Mouse (Mus musculus): Measurements from ENCODE around the gene Plk1.

The Plk1 gene

DNA sequence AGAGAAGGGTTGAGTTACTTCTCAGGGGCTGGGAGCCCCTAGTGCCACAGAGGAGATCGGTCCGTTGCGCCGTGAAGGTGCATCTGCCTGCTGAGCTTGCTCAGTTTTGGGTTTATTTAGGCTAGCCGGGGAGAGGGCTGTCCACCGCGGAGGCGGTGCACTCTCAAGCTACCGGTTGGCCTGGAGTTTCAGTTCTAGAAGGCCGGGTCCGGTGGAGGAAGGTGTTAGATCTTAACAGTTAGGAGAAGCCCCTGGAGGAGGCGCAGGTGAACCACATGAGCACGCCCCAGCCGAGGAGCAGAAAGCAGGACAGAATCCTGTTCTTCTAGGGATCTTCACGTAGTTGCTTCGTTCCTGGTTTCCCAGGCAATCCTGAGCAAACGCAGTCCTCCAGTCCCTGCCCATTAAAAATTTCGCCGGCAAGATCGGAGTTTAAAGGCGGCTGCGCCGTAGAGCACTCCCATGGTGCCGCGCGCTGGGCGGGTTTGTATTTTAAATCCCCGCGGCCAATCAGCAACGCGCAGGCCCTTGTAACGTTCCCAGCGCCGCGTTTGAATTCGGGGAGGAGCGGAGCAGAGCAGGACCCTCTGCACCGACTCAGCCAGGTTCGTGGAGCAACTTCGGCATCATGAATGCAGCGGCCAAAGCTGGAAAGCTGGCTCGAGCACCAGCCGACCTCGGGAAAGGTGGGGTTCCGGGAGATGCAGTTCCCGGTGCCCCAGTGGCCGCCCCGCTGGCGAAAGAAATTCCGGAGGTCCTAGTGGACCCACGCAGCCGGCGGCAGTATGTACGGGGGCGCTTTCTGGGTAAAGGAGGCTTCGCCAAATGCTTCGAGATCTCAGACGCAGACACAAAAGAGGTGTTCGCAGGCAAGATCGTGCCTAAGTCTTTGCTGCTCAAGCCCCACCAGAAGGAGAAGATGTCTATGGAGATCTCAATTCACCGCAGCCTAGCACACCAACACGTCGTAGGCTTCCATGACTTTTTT, at the start of gene Plk1:
TSS of gene Plk1 (plus strand) at position 525 of the 988 bp plus-strand sequence.
- H3K4me3 ChIP-seq (replicated peaks; ENCODE audit: low read length), result peak within 1 kb of the TSS; percentile 97
- H3K9me3 ChIP-seq (ENCODE audit: low read length), result no peaks in the 10 kb centered on the region
- H3K4me1 ChIP-seq (replicated peaks; ENCODE audit: low read depth, low read length), result peaks cover 61% of the 10 kb centered on the region
- H3K36me3 ChIP-seq (ENCODE audit: insufficient read depth, low read length), result peaks cover 51% of the 10 kb centered on the region
- TF ChIP-seq CTCF (conservative IDR thresholded peaks at IDR 0.05; ENCODE audit: low read length) (no peak), POU5F1 (IDR thresholded peaks at IDR 0.05; ENCODE audit: borderline replicate concordance, low read length) (no peak), NANOG (IDR thresholded peaks at IDR 0.05; ENCODE audit: borderline replicate concordance, low read length) (no peak)
- H3K27me3 ChIP-seq (ENCODE audit: insufficient read depth, low read length), result no peaks in the 10 kb centered on the region

GRCm38 (mm10) chr7:122123518-122123917, 35.7 kb upstream of the Plk1 start:
- no peaks in the 10 kb centered on the region for H3K4me1 ChIP-seq (replicated peaks; ENCODE audit: low read depth, low read length)
- no peak overlapping the region for H3K4me3 ChIP-seq (replicated peaks; ENCODE audit: low read length)
- TF ChIP-seq CTCF (conservative IDR thresholded peaks at IDR 0.05; ENCODE audit: low read length) (no peak), POU5F1 (IDR thresholded peaks at IDR 0.05; ENCODE audit: borderline replicate concordance, low read length) (no peak), NANOG (IDR thresholded peaks at IDR 0.05; ENCODE audit: borderline replicate concordance, low read length) (no peak)
- no peaks in the 10 kb centered on the region for H3K9me3 ChIP-seq (ENCODE audit: low read length)
- no peaks in the 10 kb centered on the region for H3K27me3 ChIP-seq (ENCODE audit: insufficient read depth, low read length)
- peaks cover 95% of the 10 kb centered on the region for H3K36me3 ChIP-seq (ENCODE audit: insufficient read depth, low read length)

GRCm38 (mm10) chr7:122125636-122126035, 33.6 kb upstream of the Plk1 start:
- peaks cover 96% of the 10 kb centered on the region for H3K36me3 ChIP-seq (ENCODE audit: insufficient read depth, low read length)
- no peaks in the 10 kb centered on the region for H3K9me3 ChIP-seq (ENCODE audit: low read length)
- no peaks in the 10 kb centered on the region for H3K27me3 ChIP-seq (ENCODE audit: insufficient read depth, low read length)
- no peaks in the 10 kb centered on the region for H3K4me1 ChIP-seq (replicated peaks; ENCODE audit: low read depth, low read length)
- TF ChIP-seq POU5F1 (IDR thresholded peaks at IDR 0.05; ENCODE audit: borderline replicate concordance, low read length), result no peak
- no peak for TF ChIP-seq NANOG (IDR thresholded peaks at IDR 0.05; ENCODE audit: borderline replicate concordance, low read length)
- peak; percentile 58 for TF ChIP-seq CTCF (conservative IDR thresholded peaks at IDR 0.05; ENCODE audit: low read length)
- H3K4me3 ChIP-seq (replicated peaks; ENCODE audit: low read length), result no peak overlapping the region

- H3K4me3 ChIP-seq (replicated peaks; ENCODE audit: low read length), result no peak overlapping the region
- no peak for TF ChIP-seq CTCF (conservative IDR thresholded peaks at IDR 0.05; ENCODE audit: low read length)
- TF ChIP-seq NANOG (IDR thresholded peaks at IDR 0.05; ENCODE audit: borderline replicate concordance, low read length), result no peak
- TF ChIP-seq POU5F1 (IDR thresholded peaks at IDR 0.05; ENCODE audit: borderline replicate concordance, low read length), result no peak
- H3K4me1 ChIP-seq (replicated peaks; ENCODE audit: low read depth, low read length), result peaks cover 12% of the 10 kb centered on the region
- H3K9me3 ChIP-seq (ENCODE audit: low read length), result no peaks in the 10 kb centered on the region
- peaks cover 83% of the 10 kb centered on the region for H3K36me3 ChIP-seq (ENCODE audit: insufficient read depth, low read length)
- no peaks in the 10 kb centered on the region for H3K27me3 ChIP-seq (ENCODE audit: insufficient read depth, low read length)
Observed at GRCm38 (mm10) chr7:122126946-122127345, 32.3 kb upstream of the Plk1 start.

- H3K9me3 ChIP-seq (ENCODE audit: low read length), result no peaks in the 10 kb centered on the region
Observed at GRCm38 (mm10) chr7:122131834-122132233, 27.4 kb upstream of the Plk1 start.

GRCm38 (mm10) chr7:122132497-122133337, 26.5 kb upstream of the Plk1 start, which contains the start of the genes Palb2 and Dctn5:
Gene Palb2, minus strand, starts transcription at chr7:122132985.
Gene Dctn5, plus strand, starts transcription at chr7:122133041.
- TF ChIP-seq POU5F1 (IDR thresholded peaks at IDR 0.05; ENCODE audit: borderline replicate concordance, low read length), result no peak
- TF ChIP-seq NANOG (IDR thresholded peaks at IDR 0.05; ENCODE audit: borderline replicate concordance, low read length), result no peak
- no peak for TF ChIP-seq CTCF (conservative IDR thresholded peaks at IDR 0.05; ENCODE audit: low read length)

More at GRCm38 (mm10) chr7:122131834-122132233, 27.4 kb upstream of the Plk1 start:
- TF ChIP-seq POU5F1 (IDR thresholded peaks at IDR 0.05; ENCODE audit: borderline replicate concordance, low read length) (no peak), NANOG (IDR thresholded peaks at IDR 0.05; ENCODE audit: borderline replicate concordance, low read length) (no peak), CTCF (conservative IDR thresholded peaks at IDR 0.05; ENCODE audit: low read length) (no peak)
- H3K4me1 ChIP-seq (replicated peaks; ENCODE audit: low read depth, low read length), result peaks cover 21% of the 10 kb centered on the region
- peaks cover 63% of the 10 kb centered on the region for H3K36me3 ChIP-seq (ENCODE audit: insufficient read depth, low read length)
- no peaks in the 10 kb centered on the region for H3K27me3 ChIP-seq (ENCODE audit: insufficient read depth, low read length)
- peak overlapping the region; percentile 97 for H3K4me3 ChIP-seq (replicated peaks; ENCODE audit: low read length)

GRCm38 (mm10) chr7:122133338-122133625, 26.0 kb upstream of the Plk1 start:
- Histone ChIP-seq H3K9me3 (ENCODE audit: low read length) (no peaks in the 10 kb centered on the region), H3K27me3 (ENCODE audit: insufficient read depth, low read length) (no peaks in the 10 kb centered on the region), H3K36me3 (ENCODE audit: insufficient read depth, low read length) (peaks cover 62% of the 10 kb centered on the region), H3K4me1 (replicated peaks; ENCODE audit: low read depth, low read length) (peaks cover 21% of the 10 kb centered on the region), H3K4me3 (replicated peaks; ENCODE audit: low read length) (peak overlapping the region; percentile 97)
- TF ChIP-seq NANOG (IDR thresholded peaks at IDR 0.05; ENCODE audit: borderline replicate concordance, low read length), result no peak
- TF ChIP-seq CTCF (conservative IDR thresholded peaks at IDR 0.05; ENCODE audit: low read length), result no peak
- no peak for TF ChIP-seq POU5F1 (IDR thresholded peaks at IDR 0.05; ENCODE audit: borderline replicate concordance, low read length)

More at GRCm38 (mm10) chr7:122132497-122133337, 26.5 kb upstream of the Plk1 start, which contains the start of the genes Palb2 and Dctn5:
- Histone ChIP-seq H3K27me3 (ENCODE audit: insufficient read depth, low read length) (no peaks in the 10 kb centered on the region), H3K36me3 (ENCODE audit: insufficient read depth, low read length) (peaks cover 62% of the 10 kb centered on the region), H3K9me3 (ENCODE audit: low read length) (no peaks in the 10 kb centered on the region), H3K4me1 (replicated peaks; ENCODE audit: low read depth, low read length) (peaks cover 21% of the 10 kb centered on the region), H3K4me3 (replicated peaks; ENCODE audit: low read length) (peak within 1 kb of the TSS; percentile 97)

DNA sequence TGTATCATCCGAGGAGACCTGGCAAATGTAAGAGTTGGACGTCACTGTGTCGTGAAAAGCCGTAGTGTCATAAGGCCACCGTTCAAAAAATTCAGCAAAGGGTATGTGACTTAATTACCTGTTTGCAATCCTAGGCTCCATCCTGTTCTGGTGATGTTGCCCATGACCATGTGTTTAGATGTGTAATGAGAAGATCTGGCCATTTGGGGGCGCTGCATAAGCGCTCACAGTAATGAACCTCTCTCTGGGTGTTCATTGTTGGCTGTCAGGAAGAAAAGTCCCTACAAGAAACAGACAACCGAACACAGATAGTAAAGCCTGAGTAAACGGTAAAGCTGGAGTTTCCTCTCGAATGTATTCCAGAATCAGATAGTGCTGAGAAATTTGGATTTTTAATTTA, 24.2 kb upstream of the Plk1 start:
- Histone ChIP-seq H3K9me3 (ENCODE audit: low read length) (no peaks in the 10 kb centered on the region), H3K4me1 (replicated peaks; ENCODE audit: low read depth, low read length) (peaks cover 21% of the 10 kb centered on the region), H3K27me3 (ENCODE audit: insufficient read depth, low read length) (no peaks in the 10 kb centered on the region), H3K36me3 (ENCODE audit: insufficient read depth, low read length) (peaks cover 62% of the 10 kb centered on the region), H3K4me3 (replicated peaks; ENCODE audit: low read length) (no peak overlapping the region)
- TF ChIP-seq CTCF (conservative IDR thresholded peaks at IDR 0.05; ENCODE audit: low read length), result peak; percentile 73
- TF ChIP-seq POU5F1 (IDR thresholded peaks at IDR 0.05; ENCODE audit: borderline replicate concordance, low read length), result no peak
- no peak for TF ChIP-seq NANOG (IDR thresholded peaks at IDR 0.05; ENCODE audit: borderline replicate concordance, low read length)
